In genomic region chr14:120318974-120319731, GRCm38 (mm10) we compare ENCODE assay signal across 13 mouse cellular contexts. TPM values are rescaled to one million over a fixed set of nuclear protein-coding genes. Genes with fewer than 3 reads are reported as not detected.
DNase-seq lines count a peak whose midpoint lies in the region; ATAC-seq and TF ChIP-seq lines count a peak whose summit lies in the region.
"Had no signal": no experiment of that assay in that cellular context is flagged by ENCODE, and none has a peak within 500 bp of the region (broad histone marks: within the 10 kb centered on the region; RNA-seq: fewer than 3 reads in every experiment).

No protein-coding gene starts in this region.

- DNase-seq in gastrocnemius, adult 2 months, result no peak
- DNase-seq in gastrocnemius, adult 8-10 months (ENCODE audit: low spot score in 2 of 2), result no peak
- peak; percentile 83 for DNase-seq in lung, postnatal 25 days (ENCODE audit: low spot score)
- DNase-seq in adrenal gland, postnatal 25 days, result no peak
- no peak for DNase-seq in embryo, embryonic 10.5 days (ENCODE audit: low spot score)
- DNase-seq: heart, adult 18-20 months; kidney, adult 8-10 months; kidney, postnatal 4 days had no signal

- intact Hi-C loops in gastrocnemius, adult 2 months (cut with DNase I), result no loop called here

- no peak for ATAC-seq in limb, embryonic 15.5 days (ENCODE audit: insufficient number of reproducible peaks, low FRiP score, low TSS enrichment, low read depth)
- ATAC-seq in forebrain, embryonic 16.5 days, result no peak
- ATAC-seq: hindbrain, postnatal 0 days had no signal

- H3K27ac ChIP-seq in gastrocnemius, adult 2 months, result peak overlapping the region; percentile 24; the same call in 1 of the 2 replicates
- H3K27ac ChIP-seq in brown adipose tissue, adult 24 weeks (replicated peaks; ENCODE audit: low read depth, low read length), result peak overlapping the region; percentile 29; the same call in 1 of the 2 replicates
- 0 out of 2 replicates have a peak overlapping the region, but pooled peaks have one; percentile 0 for H3K27ac ChIP-seq in limb, embryonic 15.5 days
- H3K27ac ChIP-seq in forebrain, embryonic 16.5 days (ENCODE audit: low read length), result no peak overlapping the region
- H3K27ac ChIP-seq: hindbrain, postnatal 0 days; liver, embryonic 14.5 days had no signal

- H3K9me3 ChIP-seq in limb, embryonic 15.5 days, result no peaks in the 10 kb centered on the region
- H3K9me3 ChIP-seq in forebrain, embryonic 16.5 days (ENCODE audit: control insufficient read depth, low read length), result no peaks in the 10 kb centered on the region

- H3K4me2 ChIP-seq in limb, embryonic 15.5 days, result no peak overlapping the region
- H3K4me2 ChIP-seq in forebrain, embryonic 16.5 days (ENCODE audit: low read length), result no peak overlapping the region

- peaks cover 43% of the 10 kb centered on the region for H3K4me1 ChIP-seq in brown adipose tissue, adult 24 weeks (ENCODE audit: control insufficient read depth, insufficient read depth, insufficient read length, low read length)
- peaks cover 33% of the 10 kb centered on the region for H3K4me1 ChIP-seq in limb, embryonic 15.5 days
- peaks cover 7% of the 10 kb centered on the region for H3K4me1 ChIP-seq in forebrain, embryonic 16.5 days (replicated peaks; ENCODE audit: control insufficient read depth, insufficient read depth, low read length)

- TF ChIP-seq CTCF in gastrocnemius, adult 2 months (IDR thresholded peaks at IDR 0.05), result no peak

- H3K27me3 ChIP-seq in limb, embryonic 15.5 days, result no peaks in the 10 kb centered on the region
- no peaks in the 10 kb centered on the region for H3K27me3 ChIP-seq in forebrain, embryonic 16.5 days (replicated peaks; ENCODE audit: control insufficient read depth, insufficient read depth, low read length)

- no peak overlapping the region for H3K9ac ChIP-seq in limb, embryonic 15.5 days
- no peak overlapping the region for H3K9ac ChIP-seq in forebrain, embryonic 16.5 days (replicated peaks; ENCODE audit: low read depth, low read length)
- H3K9ac ChIP-seq: liver, embryonic 14.5 days had no signal

- no peak overlapping the region for H3K4me3 ChIP-seq in gastrocnemius, adult 2 months
- no peak overlapping the region for H3K4me3 ChIP-seq in brown adipose tissue, adult 24 weeks (ENCODE audit: insufficient read depth, low read depth, low read length)
- H3K4me3 ChIP-seq in limb, embryonic 15.5 days, result no peak overlapping the region
- no peak overlapping the region for H3K4me3 ChIP-seq in forebrain, embryonic 16.5 days (replicated peaks; ENCODE audit: low read length)

- H3K36me3 ChIP-seq in limb, embryonic 15.5 days, result peaks cover 5% of the 10 kb centered on the region; the same call in 1 of the 2 replicates
- H3K36me3 ChIP-seq in forebrain, embryonic 16.5 days (ENCODE audit: control insufficient read depth, insufficient read depth), result no peaks in the 10 kb centered on the region

- 59% methylated on average over 9 of the region's 9 CpGs for WGBS in limb, embryonic 15.5 days
- 71% methylated on average over 9 of the region's 9 CpGs for WGBS in forebrain, embryonic 16.5 days

RNA-seq across cellular contexts. Expression of gene Mbnl2, which starts 43.7 kb away (rescaled TPM):
- total RNA-seq in gastrocnemius, adult 2 months (2021), result 100 to 1,000 TPM; 282 to 352 TPM
- total RNA-seq in gastrocnemius, adult 8-10 months (2022), result 100 to 1,000 TPM; 229 to 309 (median 276) TPM
- 152 and 170 TPM in 2 replicates for polyA plus RNA-seq in brown adipose tissue, adult 24 weeks (2012; ENCODE audit: insufficient read depth, insufficient read length, missing spikeins)
- 163 and 180 TPM in 2 replicates for polyA plus RNA-seq in limb, embryonic 15.5 days (2015; fragmentation: Nextera tagmentation; extraction: Ambion mirVana)
- 202 and 226 TPM in 2 replicates for total RNA-seq in adrenal gland, postnatal 25 days (2021)
- polyA plus RNA-seq in forebrain, embryonic 16.5 days (2015; fragmentation: Nextera tagmentation; extraction: Ambion mirVana), result 23.1 and 26.8 TPM in 2 replicates
